Mouse (Mus musculus) MEL (cell line): ENCODE data around the gene Zfp358. TPM values are rescaled to one million over a fixed set of nuclear protein-coding genes. Genes with fewer than 3 reads are reported as not detected.
A peak's percentile ranks its signal among the peaks of the same experiment; 100 is the strongest.

Source experiments
- DNase-seq: peaks from one replicate; pipeline ENCODE4 v3.0.0; 2011; ENCODE audit warnings: low read depth, low spot score
- H3K27ac ChIP-seq: 2 replicates; pipeline ENCODE4 v1.5.1; 2012; ENCODE audit warnings: low read depth, mild to moderate bottlenecking, control low read depth, low read length, moderate library complexity; ENCODE audit not compliant: control insufficient read depth
- H3K27me3 ChIP-seq, 2 experiments: fragments of 150-350 bp in 1 of 2; sonication (generic) in 1 of 2; 2 replicates each; pipeline ENCODE4 v1.6.1; 2012; ENCODE audit warnings: low read length in 2 of 2, mild to moderate bottlenecking in 2 of 2, improper control_type of control experiment in 1 of 2, moderate library complexity in 1 of 2; ENCODE audit not compliant: insufficient read depth in 2 of 2, control insufficient read depth in 1 of 2
- H3K36me3 ChIP-seq, 2 experiments: 2 replicates each; pipeline ENCODE4 v1.6.1; 2012 to 2014; ENCODE audit warnings: low read length in 2 of 2, improper control_type of control experiment in 1 of 2, inconsistent platforms in 1 of 2, mild to moderate bottlenecking in 1 of 2; ENCODE audit not compliant: insufficient read depth in 2 of 2, control insufficient read depth in 1 of 2
- H3K4me1 ChIP-seq, 2 experiments: fragments of 150-350 bp in 1 of 2; sonication (generic) in 1 of 2; 2 replicates each; pipeline ENCODE4 v1.6.1; 2012; ENCODE audit warnings: low read length in 2 of 2, improper control_type of control experiment in 1 of 2, mild to moderate bottlenecking in 1 of 2; ENCODE audit not compliant: insufficient read depth in 2 of 2, control insufficient read depth in 1 of 2
- H3K4me3 ChIP-seq, 2 experiments: fragments of 150-350 bp in 1 of 2; sonication (generic) in 1 of 2; 2 replicates each; pipeline ENCODE4 v1.5.1; 2012; ENCODE audit warnings: low read depth in 2 of 2, low read length in 2 of 2, mild to moderate bottlenecking in 2 of 2, moderate library complexity in 2 of 2, control low read depth in 1 of 2, improper control_type of control experiment in 1 of 2; ENCODE audit not compliant: control insufficient read depth in 1 of 2, insufficient read depth in 1 of 2
- H3K79me2 ChIP-seq: 2 replicates; pipeline ENCODE4 v1.6.1; 2012; ENCODE audit warnings: mild to moderate bottlenecking, low read length, moderate library complexity; ENCODE audit not compliant: control insufficient read depth, poor library complexity, insufficient read depth
- H3K9ac ChIP-seq: 2 replicates; pipeline ENCODE4 v1.6.1; 2012; ENCODE audit warnings: low read depth, mild to moderate bottlenecking, control low read depth, low read length, moderate library complexity; ENCODE audit not compliant: control insufficient read depth, poor library complexity, severe bottlenecking
- H3K9me3 ChIP-seq: fragments of 150-350 bp; sonication (generic); replicated peaks from 2 replicates; pipeline ENCODE4 v1.6.1; 2012; ENCODE audit warnings: mild to moderate bottlenecking, low read length, improper control_type of control experiment, moderate library complexity; ENCODE audit not compliant: insufficient read depth
- BHLHE40 ChIP-seq: IDR thresholded peaks from 2 replicates; pipeline ENCODE4 v1.6.1; 2012; ENCODE audit warnings: low read depth, mild to moderate bottlenecking, inconsistent platforms, low read length, improper control_type of control experiment, borderline replicate concordance
- CTCF ChIP-seq, 3 experiments: IDR thresholded peaks in 2 of 3; conservative IDR thresholded peaks in 1 of 3; 2 replicates each; pipeline ENCODE4 v1.5.1; 2011 to 2012; ENCODE audit warnings: low read length in 3 of 3, low read depth in 2 of 3, mild to moderate bottlenecking in 2 of 3, improper control_type of control experiment in 1 of 3, inconsistent platforms in 1 of 3, mixed read lengths in 1 of 3, moderate library complexity in 1 of 3; ENCODE audit not compliant: control insufficient read depth in 1 of 3, insufficient read depth in 1 of 3, poor library complexity in 1 of 3, severe bottlenecking in 1 of 3
- E2F4 ChIP-seq: IDR thresholded peaks from 2 replicates; pipeline ENCODE4 v1.6.1; 2011; ENCODE audit warnings: low read depth, low read length, improper control_type of control experiment, borderline replicate concordance
- EP300 ChIP-seq, 2 experiments: IDR thresholded peaks; 2 replicates each; pipeline ENCODE4 v1.6.1; 2011; ENCODE audit warnings: improper control_type of control experiment in 2 of 2, low read length in 2 of 2, low read depth in 1 of 2, mild to moderate bottlenecking in 1 of 2
- GABPA ChIP-seq: IDR thresholded peaks from 2 replicates; pipeline ENCODE4 v1.6.1; 2012; ENCODE audit warnings: low read depth, mild to moderate bottlenecking, inconsistent platforms, low read length, improper control_type of control experiment, moderate library complexity
- GATA1 ChIP-seq: IDR thresholded peaks from 2 replicates; pipeline ENCODE4 v1.6.1; 2011; ENCODE audit warnings: low read depth, low read length, improper control_type of control experiment
- MAZ ChIP-seq: IDR thresholded peaks from 2 replicates; pipeline ENCODE4 v1.6.1; 2012; ENCODE audit warnings: low read depth, mild to moderate bottlenecking, inconsistent platforms, low read length, improper control_type of control experiment
- MYC ChIP-seq: IDR thresholded peaks from 2 replicates; pipeline ENCODE4 v1.6.1; 2011; ENCODE audit warnings: low read depth, mild to moderate bottlenecking, low read length, improper control_type of control experiment, moderate library complexity
- POLR2A ChIP-seq, 2 experiments: IDR thresholded peaks; 2 replicates each; pipeline ENCODE4 v1.6.1; 2011 to 2012; ENCODE audit warnings: low read length in 2 of 2, mild to moderate bottlenecking in 2 of 2, control low read depth in 1 of 2, improper control_type of control experiment in 1 of 2, low read depth in 1 of 2, moderate library complexity in 1 of 2; ENCODE audit not compliant: control insufficient read depth in 1 of 2, insufficient read depth in 1 of 2, poor library complexity in 1 of 2
- RAD21 ChIP-seq: IDR thresholded peaks from 2 replicates; pipeline ENCODE4 v1.6.1; 2011; ENCODE audit warnings: mild to moderate bottlenecking, low read depth, low read length, improper control_type of control experiment
- SIN3A ChIP-seq: IDR thresholded peaks from 2 replicates; pipeline ENCODE4 v1.6.1; 2012; ENCODE audit warnings: low read length, improper control_type of control experiment, inconsistent platforms
- SMC3 ChIP-seq: IDR thresholded peaks from 2 replicates; pipeline ENCODE4 v1.6.1; 2011; ENCODE audit warnings: low read depth, low read length, improper control_type of control experiment
- TAL1 ChIP-seq: IDR thresholded peaks from 2 replicates; pipeline ENCODE4 v1.6.1; 2012; ENCODE audit warnings: mild to moderate bottlenecking, inconsistent platforms, low read length, moderate library complexity, mixed read lengths
- ZC3H11A ChIP-seq: IDR thresholded peaks from 2 replicates; pipeline ENCODE4 v1.6.1; 2012; ENCODE audit warnings: low read depth, mild to moderate bottlenecking, inconsistent platforms, low read length, improper control_type of control experiment
- ZNF384 ChIP-seq: IDR thresholded peaks from 2 replicates; pipeline ENCODE4 v1.6.1; 2012; ENCODE audit warnings: low read depth, mild to moderate bottlenecking, inconsistent platforms, low read length, improper control_type of control experiment
- polyA plus RNA-seq, 2 experiments: library from polyadenylated mRNA; stranded (reverse) in 1 of 2; unstranded in 1 of 2; fragments of >175 nt in 1 of 2; fragments of >200 nt in 1 of 2; gene quantifications; 2 replicates each; pipeline versions ENCODE4 v1.2.1 to v1.2.4; 2012; ENCODE audit warnings: low replicate concordance in 2 of 2, low read depth in 1 of 2; ENCODE audit not compliant: insufficient read length in 2 of 2, insufficient read depth in 1 of 2, missing spikeins in 1 of 2
- total RNA-seq: library from RNA; depleted of rRNA; stranded (reverse); fragments of 300-350 nt; gene quantifications from 2 replicates; pipeline ENCODE4 v1.2.3, GENCODE M21; 2012

Gene Zfp358
- total and polyA plus RNA-seq, 3 experiments = 5.2 to 12.0 TPM; not detected in 1

DNA sequence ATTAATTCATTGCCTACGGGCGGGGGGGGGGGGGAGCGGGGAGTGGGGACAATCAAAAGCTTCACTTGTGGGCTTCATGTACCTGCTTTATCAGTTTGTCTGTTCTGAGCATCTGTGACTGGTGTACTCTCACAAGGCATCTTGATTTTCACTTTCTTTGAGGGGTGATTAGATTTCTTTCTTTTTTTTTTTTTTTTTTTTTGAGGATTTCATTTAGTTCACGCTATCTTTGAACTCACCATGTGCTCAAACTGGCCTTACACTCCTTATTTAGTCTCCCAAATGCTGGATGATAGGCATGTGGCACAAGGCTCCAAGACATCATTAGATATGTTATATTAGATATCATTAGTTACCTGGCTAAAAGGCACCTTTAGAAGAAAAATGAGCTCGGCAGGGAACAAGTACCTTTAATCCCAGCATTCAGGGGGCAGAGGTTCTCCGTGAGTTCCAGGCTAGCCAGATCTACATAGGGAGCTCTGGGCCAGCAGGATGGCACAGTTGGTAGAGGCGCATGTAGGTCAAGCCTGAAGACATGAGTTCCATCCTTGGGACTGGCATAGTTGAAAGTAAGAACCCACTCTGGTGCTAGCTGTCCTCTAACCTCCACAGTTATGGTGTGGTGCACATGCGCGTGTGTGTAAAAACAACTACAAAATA, 24.9 kb upstream of the Zfp358 start:
- Histone ChIP-seq H3K79me2 (no peaks in the 10 kb centered on the region; the same call in 1 of the 2 replicates), H3K36me3 (peaks cover 0 to 7% of the 10 kb centered on the region in 2 experiments; a peak in 1 of 4 replicates), H3K4me3 (peak overlapping the region; percentile 70 to 89), H3K4me1 (peaks cover 0 to 14% of the 10 kb centered on the region in 2 experiments; a peak in 2 of 4 replicates), H3K27ac (no peak overlapping the region), H3K9me3 (no peaks in the 10 kb centered on the region), H3K27me3 (no peaks in the 10 kb centered on the region)
- DNase-seq = peak; percentile 28
- TF ChIP-seq E2F4 (no peak), TAL1 (no peak), ZNF384 (peak; percentile 68), GATA1 (no peak), POLR2A (IDR thresholded peaks at IDR 0.05; ENCODE audit: control insufficient read depth in 1 of 2, insufficient read depth in 1 of 2, low read depth in 1 of 2, low read length in 2 of 2, poor library complexity in 1 of 2) (no peak), MYC (peak; percentile 43; the same call in 1 of the 2 replicates)
- TF ChIP-seq, all 39 proteins: peak for 2
- H3K9ac ChIP-seq = peak overlapping the region; percentile 63

DNA sequence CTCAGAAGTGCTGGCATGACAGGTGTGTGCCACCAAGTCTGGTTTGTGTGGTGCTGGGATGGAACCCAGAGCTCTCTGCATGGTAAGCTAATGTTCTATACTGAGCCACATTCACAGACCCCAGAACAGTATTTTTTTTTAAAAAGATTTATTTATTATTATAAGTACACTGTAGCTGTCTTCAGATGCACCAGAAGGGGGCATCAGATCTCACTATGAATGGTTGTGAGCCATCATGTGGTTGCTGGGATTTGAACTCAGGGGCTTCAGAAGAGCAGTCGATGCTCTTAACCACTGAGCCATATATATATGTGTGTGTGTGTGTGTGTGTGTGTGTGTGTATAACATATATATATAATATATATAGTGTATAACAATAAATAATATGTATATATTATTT, 24.1 kb upstream of the Zfp358 start:
- DNase-seq = peak; percentile 65
- TF ChIP-seq SIN3A (0 out of 2 replicates have a peak, but pooled peaks have one; percentile 18), MYC (0 out of 2 replicates have a peak, but pooled peaks have one; percentile 41), GABPA (no peak), EP300 (IDR thresholded peaks at IDR 0.05; ENCODE audit: low read depth in 1 of 2, low read length in 2 of 2) (no peak), ZNF384 (peak; percentile 66), RAD21 (peak; percentile 44), SMC3 (peak; percentile 57), MAZ (no peak), BHLHE40 (no peak), CTCF (IDR thresholded peaks at IDR 0.05 in 2 of 3, conservative IDR thresholded peaks at IDR 0.05 in 1 of 3; ENCODE audit: control insufficient read depth in 1 of 3, insufficient read depth in 1 of 3, low read depth in 2 of 3, low read length in 3 of 3, poor library complexity in 1 of 3, severe bottlenecking in 1 of 3) (peak in 2 of 3 experiments; percentile 13 to 41; a peak in 2 of 6 replicates), ZC3H11A (peak; percentile 47)
- H3K9ac ChIP-seq = no peak overlapping the region
- no peaks in the 10 kb centered on the region; the same call in 1 of the 2 replicates for H3K79me2 ChIP-seq
- 0 out of 4 replicates have a peak, but pooled peaks cover 0 to 2% of the 10 kb centered on the region in 2 experiments for H3K27me3 ChIP-seq
- H3K36me3 ChIP-seq = peaks cover 0 to 7% of the 10 kb centered on the region in 2 experiments; a peak in 1 of 4 replicates
- no peak overlapping the region for H3K4me3 ChIP-seq
- no peak overlapping the region for H3K27ac ChIP-seq
- peaks cover 0 to 14% of the 10 kb centered on the region in 2 experiments; a peak in 2 of 4 replicates for H3K4me1 ChIP-seq
- H3K9me3 ChIP-seq = no peaks in the 10 kb centered on the region
